Mouse (Mus musculus) embryonic facial prominence, embryonic 15.5 days (tissue): ENCODE data around the gene Gmeb2. TPM values are rescaled to one million over a fixed set of nuclear protein-coding genes. Genes with fewer than 3 reads are reported as not detected.

Experiments
- ATAC-seq: fragments of 200-750 bp; cut with Nextera tagmentation; 2 replicates; pipeline ENCODE4 v1.8.0; 2017; ENCODE audit warnings: low read depth, moderate TSS enrichment; ENCODE audit not compliant: insufficient number of reproducible peaks, low FRiP score, low TSS enrichment
- H3K27ac ChIP-seq: fragments of 300-500 bp; sonication (generic); replicated peaks from 2 replicates; pipeline ENCODE4 v1.5.1; 2015; ENCODE audit warnings: mild to moderate bottlenecking, inconsistent platforms
- H3K27me3 ChIP-seq: fragments of 300-500 bp; sonication (generic); 2 replicates; pipeline ENCODE4 v1.6.1; 2015; ENCODE audit warnings: inconsistent platforms
- H3K36me3 ChIP-seq: fragments of 300-500 bp; sonication (generic); 2 replicates; pipeline ENCODE4 v1.6.1; 2015; ENCODE audit warnings: mild to moderate bottlenecking, inconsistent platforms
- H3K4me1 ChIP-seq: fragments of 300-500 bp; sonication (generic); 2 replicates; pipeline ENCODE4 v1.6.1; 2015; ENCODE audit warnings: inconsistent platforms
- H3K4me2 ChIP-seq: fragments of 300-500 bp; sonication (generic); replicated peaks from 2 replicates; pipeline ENCODE4 v1.6.1; 2015; ENCODE audit warnings: mild to moderate bottlenecking, inconsistent platforms
- H3K4me3 ChIP-seq: fragments of 300-500 bp; sonication (generic); replicated peaks from 2 replicates; pipeline ENCODE4 v1.5.1; 2015; ENCODE audit warnings: mild to moderate bottlenecking, inconsistent platforms
- H3K9ac ChIP-seq: fragments of 300-500 bp; sonication (generic); 2 replicates; pipeline ENCODE4 v1.6.1; 2015; ENCODE audit warnings: inconsistent platforms
- H3K9me3 ChIP-seq: fragments of 300-500 bp; sonication (generic); replicated peaks from 2 replicates; pipeline ENCODE4 v1.6.1; 2016; ENCODE audit warnings: inconsistent platforms
- WGBS: fragments of 180-500 bp; shearing (Covaris S2); methylation state at CpG from one replicate; pipeline ENCODE4 v1.1.7; 2015; 5-methylcytosine and 5-hydroxymethylcytosine counted together
- polyA plus RNA-seq: library from polyadenylated mRNA; unstranded; fragments of >200 nt; fragmentation: Nextera tagmentation; extraction: Ambion mirVana; gene quantifications from 2 replicates; pipeline ENCODE4 v1.2.1, GENCODE M21; 2015

The Gmeb2 gene
- polyA plus RNA-seq, 1 experiment from 2014 or later: 14.7 TPM

- WGBS: 8% methylated on average over 30 of the region's 30 CpGs
- no peak for ATAC-seq
- no peak overlapping the region for H3K9ac ChIP-seq
- no peaks in the 10 kb centered on the region for H3K9me3 ChIP-seq
- H3K27me3 ChIP-seq: peaks cover 36% of the 10 kb centered on the region
- H3K36me3 ChIP-seq: 0 out of 2 replicates have a peak, but pooled peaks cover under 1% of the 10 kb centered on the region
- H3K4me1 ChIP-seq: no peaks in the 10 kb centered on the region; the same call in 1 of the 2 replicates
- H3K4me3 ChIP-seq: no peak overlapping the region
- no peak overlapping the region for H3K4me2 ChIP-seq
- no peak overlapping the region for H3K27ac ChIP-seq
Measured at GRCm38 (mm10) chr2:181307144-181307804, 19.4 kb upstream of the Gmeb2 start.

GRCm38 (mm10) chr2:181304944-181305343 is 17.1 kb upstream of the Gmeb2 start:
- H3K36me3 ChIP-seq: peaks cover 24% of the 10 kb centered on the region
- no peak overlapping the region for H3K4me3 ChIP-seq
- 0 out of 2 replicates have a peak, but pooled peaks cover 6% of the 10 kb centered on the region for H3K9me3 ChIP-seq
- H3K9ac ChIP-seq: no peak overlapping the region
- no peak for ATAC-seq
- H3K27me3 ChIP-seq: peaks cover 24% of the 10 kb centered on the region
- H3K4me2 ChIP-seq: no peak overlapping the region
- H3K4me1 ChIP-seq: no peaks in the 10 kb centered on the region; the same call in 1 of the 2 replicates
- H3K27ac ChIP-seq: no peak overlapping the region
- WGBS: 93% methylated on average over 1 of the region's 1 CpGs

DNA sequence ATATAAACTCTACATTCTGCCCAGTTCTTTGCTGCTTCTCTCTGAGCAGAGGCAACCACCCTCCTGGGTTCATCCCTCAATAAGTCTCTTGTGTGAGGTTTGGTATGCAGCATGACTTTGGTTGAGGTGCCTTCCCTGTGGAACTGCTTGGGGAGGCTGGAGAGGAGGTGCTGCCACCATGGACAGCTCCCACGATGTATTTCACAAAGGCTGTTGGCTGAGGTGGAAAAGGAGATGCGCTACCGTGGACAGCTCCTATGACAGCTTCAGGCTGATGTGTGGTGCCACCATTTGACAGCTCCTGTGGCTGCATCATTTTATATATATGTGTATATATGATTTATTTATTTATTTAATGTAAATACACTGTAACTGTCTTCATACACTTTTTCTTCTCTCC is 14.2 kb upstream of the Gmeb2 start:
- no peak for ATAC-seq
- no peaks in the 10 kb centered on the region; the same call in 1 of the 2 replicates for H3K4me1 ChIP-seq
- no peak overlapping the region for H3K9ac ChIP-seq
- H3K27ac ChIP-seq: no peak overlapping the region
- 0 out of 2 replicates have a peak, but pooled peaks cover 6% of the 10 kb centered on the region for H3K9me3 ChIP-seq
- 20% methylated on average over 3 of the region's 3 CpGs for WGBS
- no peak overlapping the region for H3K4me2 ChIP-seq
- H3K36me3 ChIP-seq: peaks cover 30% of the 10 kb centered on the region
- H3K27me3 ChIP-seq: peaks cover 15% of the 10 kb centered on the region
- no peak overlapping the region for H3K4me3 ChIP-seq

- ATAC-seq: no peak
- peaks cover 4% of the 10 kb centered on the region; the same call in 1 of the 2 replicates for H3K36me3 ChIP-seq
- H3K27me3 ChIP-seq: no peaks in the 10 kb centered on the region
- 68% methylated on average over 1 of the region's 1 CpGs for WGBS
- no peak overlapping the region for H3K4me3 ChIP-seq
- no peak overlapping the region for H3K9ac ChIP-seq
- H3K27ac ChIP-seq: no peak overlapping the region
- no peaks in the 10 kb centered on the region for H3K9me3 ChIP-seq
- no peak overlapping the region for H3K4me2 ChIP-seq
- H3K4me1 ChIP-seq: peaks cover 14% of the 10 kb centered on the region
Measured at GRCm38 (mm10) chr2:181290937-181291336, 3.1 kb upstream of the Gmeb2 start.

GRCm38 (mm10) chr2:181288691-181289090 is 856 bp upstream of the Gmeb2 start:
- Histone ChIP-seq H3K4me1 (peaks cover 14% of the 10 kb centered on the region), H3K27me3 (no peaks in the 10 kb centered on the region), H3K9me3 (no peaks in the 10 kb centered on the region), H3K4me2 (peak overlapping the region; percentile 55), H3K4me3 (peak overlapping the region; percentile 69), H3K27ac (peak overlapping the region; percentile 83), H3K9ac (0 out of 2 replicates have a peak overlapping the region, but pooled peaks have one; percentile 47), H3K36me3 (peaks cover 3% of the 10 kb centered on the region; the same call in 1 of the 2 replicates)
- WGBS: 72% methylated on average over 3 of the region's 3 CpGs
- no peak for ATAC-seq

DNA sequence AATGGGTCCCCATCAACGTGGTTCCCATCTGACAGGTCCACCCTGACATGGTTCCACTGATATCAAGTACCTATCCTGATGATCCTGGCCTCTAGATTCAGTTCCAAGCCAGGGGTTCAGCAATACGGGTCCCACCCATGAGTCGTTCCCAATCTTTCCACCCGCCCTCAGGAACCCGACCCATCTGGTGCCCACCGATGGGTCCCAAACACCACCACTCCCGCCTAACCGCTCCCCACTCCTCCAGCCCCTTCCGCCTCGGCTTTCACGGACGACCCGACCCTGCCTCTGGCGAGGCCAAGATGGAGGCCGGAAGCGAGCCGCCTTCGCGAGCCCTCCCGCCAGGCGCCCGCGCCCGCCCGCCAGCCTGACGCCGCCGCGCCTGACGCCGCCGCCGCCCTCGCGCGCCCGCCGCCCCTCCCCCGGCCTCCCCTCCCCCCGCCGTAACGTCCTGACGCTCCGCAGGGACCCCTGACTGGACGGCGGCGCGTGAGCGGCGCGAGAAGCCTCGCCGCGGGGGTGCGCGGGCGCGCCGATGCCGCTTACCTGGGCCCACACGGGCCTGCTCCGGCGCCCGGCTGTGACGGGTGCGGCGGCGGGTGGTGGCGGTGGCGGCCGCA is 387 bp downstream of the Gmeb2 start:
- peak; percentile 91 for ATAC-seq
- H3K27ac ChIP-seq: peak overlapping the region; percentile 95
- peak overlapping the region; percentile 58 for H3K4me2 ChIP-seq
- peak overlapping the region; percentile 69 for H3K4me3 ChIP-seq
- H3K4me1 ChIP-seq: peaks cover 14% of the 10 kb centered on the region
- H3K36me3 ChIP-seq: peaks cover 9% of the 10 kb centered on the region
- peak overlapping the region; percentile 69 for H3K9ac ChIP-seq
- WGBS: 0% methylated on average over 39 of the region's 71 CpGs
- H3K9me3 ChIP-seq: no peaks in the 10 kb centered on the region
- no peaks in the 10 kb centered on the region for H3K27me3 ChIP-seq

GRCm38 (mm10) chr2:181286629-181287337 is 1.1 kb downstream of the Gmeb2 start:
- H3K4me3 ChIP-seq: peak overlapping the region; percentile 69
- peak overlapping the region; percentile 95 for H3K27ac ChIP-seq
- peaks cover 9% of the 10 kb centered on the region for H3K36me3 ChIP-seq
- peak overlapping the region; percentile 58 for H3K4me2 ChIP-seq
- H3K9ac ChIP-seq: peak overlapping the region; percentile 69
- H3K27me3 ChIP-seq: no peaks in the 10 kb centered on the region
- no peaks in the 10 kb centered on the region for H3K9me3 ChIP-seq
- WGBS: 48% methylated on average over 6 of the region's 6 CpGs
- H3K4me1 ChIP-seq: peaks cover 14% of the 10 kb centered on the region
- ATAC-seq: no peak

- peaks cover 47% of the 10 kb centered on the region for H3K36me3 ChIP-seq
- 56% methylated on average over 1 of the region's 1 CpGs for WGBS
Measured at GRCm38 (mm10) chr2:181279968-181280367, 7.9 kb downstream of the Gmeb2 start.

DNA sequence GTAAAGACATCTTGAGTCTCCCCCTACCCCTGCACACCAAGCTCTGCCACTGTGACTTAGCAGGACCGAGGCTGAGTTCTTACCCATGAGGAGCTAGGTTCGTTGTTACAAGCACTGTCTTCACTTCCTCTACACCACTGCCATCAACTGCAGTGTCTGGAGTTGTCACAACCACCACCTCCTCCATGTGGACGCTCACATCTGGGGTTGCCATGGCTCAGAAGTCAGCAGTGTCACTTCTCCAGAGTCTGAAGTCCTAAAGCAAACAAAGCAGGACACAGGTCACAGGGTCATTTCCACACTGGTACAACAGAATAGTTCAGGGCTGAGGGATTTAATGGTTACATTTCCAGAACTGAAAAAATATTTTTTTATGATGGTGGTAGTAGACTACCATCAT is 10.0 kb downstream of the Gmeb2 start:
- H3K27me3 ChIP-seq: no peaks in the 10 kb centered on the region
- no peak overlapping the region for H3K4me3 ChIP-seq
- WGBS: 75% methylated on average over 3 of the region's 3 CpGs
- no peaks in the 10 kb centered on the region for H3K9me3 ChIP-seq
- peaks cover 43% of the 10 kb centered on the region for H3K36me3 ChIP-seq
- H3K27ac ChIP-seq: no peak overlapping the region
- H3K4me1 ChIP-seq: no peaks in the 10 kb centered on the region
- no peak overlapping the region for H3K9ac ChIP-seq
- H3K4me2 ChIP-seq: no peak overlapping the region
- no peak for ATAC-seq

More at GRCm38 (mm10) chr2:181279968-181280367, 7.9 kb downstream of the Gmeb2 start:
- ATAC-seq: no peak
- Histone ChIP-seq H3K4me2 (no peak overlapping the region), H3K9ac (no peak overlapping the region), H3K9me3 (no peaks in the 10 kb centered on the region), H3K27ac (no peak overlapping the region), H3K27me3 (no peaks in the 10 kb centered on the region), H3K4me1 (no peaks in the 10 kb centered on the region), H3K4me3 (no peak overlapping the region)

DNA sequence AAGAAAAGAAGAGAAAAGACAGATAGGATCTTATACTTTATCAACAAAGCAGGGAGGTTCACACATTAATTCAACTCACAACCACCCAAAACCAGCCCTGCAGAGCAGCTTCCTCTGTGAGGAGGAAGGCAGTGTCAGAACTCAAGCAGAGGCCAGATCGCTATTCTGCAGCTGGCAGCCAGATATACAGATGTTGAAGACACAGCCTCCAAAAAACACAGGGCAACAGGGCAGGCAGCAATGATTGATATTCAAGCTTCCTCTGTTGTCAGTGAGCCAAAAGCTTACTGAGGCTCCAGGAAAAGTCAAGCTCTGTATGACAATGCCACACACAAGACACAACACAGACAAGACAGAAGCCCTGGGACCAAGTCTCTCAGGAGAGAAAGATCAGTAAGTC is 11.1 kb downstream of the Gmeb2 start:
- Histone ChIP-seq H3K36me3 (peaks cover 46% of the 10 kb centered on the region), H3K27me3 (no peaks in the 10 kb centered on the region), H3K4me1 (no peaks in the 10 kb centered on the region), H3K9ac (no peak overlapping the region), H3K27ac (no peak overlapping the region), H3K4me3 (no peak overlapping the region), H3K4me2 (no peak overlapping the region), H3K9me3 (no peaks in the 10 kb centered on the region)
- ATAC-seq: no peak
- WGBS: 75% methylated on average over 1 of the region's 1 CpGs

DNA sequence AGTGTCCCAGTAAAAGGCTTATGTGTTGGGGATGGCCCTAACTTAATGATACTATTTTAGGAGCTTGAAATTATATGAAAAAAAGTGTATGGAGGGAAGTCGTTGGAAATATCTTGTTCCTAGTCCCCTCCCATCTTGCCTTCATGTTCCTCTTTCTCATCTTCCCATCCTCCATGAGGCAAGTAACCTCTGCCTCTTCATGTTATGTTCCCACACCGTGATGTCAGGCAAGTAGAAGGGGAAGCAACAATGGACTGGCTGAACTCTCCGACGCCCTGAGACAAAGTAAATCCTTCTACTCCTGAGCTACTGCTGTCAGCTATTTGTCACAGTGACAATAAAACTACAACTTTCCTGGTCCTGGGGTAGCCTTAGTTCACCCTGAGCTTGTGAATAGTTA is 13.2 kb downstream of the Gmeb2 start:
- WGBS: 86% methylated on average over 4 of the region's 4 CpGs
- H3K36me3 ChIP-seq: peaks cover 61% of the 10 kb centered on the region
- no peak overlapping the region for H3K4me2 ChIP-seq
- H3K27me3 ChIP-seq: no peaks in the 10 kb centered on the region
- H3K27ac ChIP-seq: no peak overlapping the region
- no peak overlapping the region for H3K9ac ChIP-seq
- no peaks in the 10 kb centered on the region for H3K4me1 ChIP-seq
- no peaks in the 10 kb centered on the region for H3K9me3 ChIP-seq
- no peak for ATAC-seq
- H3K4me3 ChIP-seq: no peak overlapping the region
